Mouse (Mus musculus) midbrain, embryonic 10.5 days (tissue): ENCODE measurements at regions not wholly inside any gene's neighbourhood (a gene's known extent, or its start where the extent isn't known, plus 50 kb on each side); places are given as distances from the start of the nearest gene placed in this dataset.

ENCODE experiments used
- DNase-seq: peaks from one replicate; pipeline ENCODE4 v3.0.0-alpha.2; 2017; ENCODE audit warnings: low spot score
- H3K27ac ChIP-seq: fragments of 300-500 bp; sonication (generic); replicated peaks from 2 replicates; pipeline ENCODE4 v1.5.1; 2016; ENCODE audit warnings: mild to moderate bottlenecking
- H3K27me3 ChIP-seq: fragments of 300-500 bp; sonication (generic); 2 replicates; pipeline ENCODE4 v1.6.1; 2016; ENCODE audit warnings: low read depth, mild to moderate bottlenecking; ENCODE audit not compliant: poor library complexity, severe bottlenecking
- H3K36me3 ChIP-seq: fragments of 300-500 bp; sonication (generic); 2 replicates; pipeline ENCODE4 v1.6.1; 2016; ENCODE audit warnings: mild to moderate bottlenecking, moderate library complexity
- H3K4me1 ChIP-seq: fragments of 300-500 bp; sonication (generic); 2 replicates; pipeline ENCODE4 v1.6.1; 2016
- H3K4me3 ChIP-seq: fragments of 300-500 bp; sonication (generic); 2 replicates; pipeline ENCODE4 v1.5.1; 2016; ENCODE audit warnings: mild to moderate bottlenecking, moderate library complexity
- H3K9me3 ChIP-seq: fragments of 300-500 bp; sonication (generic); replicated peaks from 2 replicates; pipeline ENCODE4 v1.6.1; 2016; ENCODE audit warnings: mild to moderate bottlenecking
- WGBS: fragments of 180-500 bp; shearing (Covaris S2); methylation state at CpG from one replicate; pipeline ENCODE4 v1.1.7; 2016; 5-methylcytosine and 5-hydroxymethylcytosine counted together

DNA sequence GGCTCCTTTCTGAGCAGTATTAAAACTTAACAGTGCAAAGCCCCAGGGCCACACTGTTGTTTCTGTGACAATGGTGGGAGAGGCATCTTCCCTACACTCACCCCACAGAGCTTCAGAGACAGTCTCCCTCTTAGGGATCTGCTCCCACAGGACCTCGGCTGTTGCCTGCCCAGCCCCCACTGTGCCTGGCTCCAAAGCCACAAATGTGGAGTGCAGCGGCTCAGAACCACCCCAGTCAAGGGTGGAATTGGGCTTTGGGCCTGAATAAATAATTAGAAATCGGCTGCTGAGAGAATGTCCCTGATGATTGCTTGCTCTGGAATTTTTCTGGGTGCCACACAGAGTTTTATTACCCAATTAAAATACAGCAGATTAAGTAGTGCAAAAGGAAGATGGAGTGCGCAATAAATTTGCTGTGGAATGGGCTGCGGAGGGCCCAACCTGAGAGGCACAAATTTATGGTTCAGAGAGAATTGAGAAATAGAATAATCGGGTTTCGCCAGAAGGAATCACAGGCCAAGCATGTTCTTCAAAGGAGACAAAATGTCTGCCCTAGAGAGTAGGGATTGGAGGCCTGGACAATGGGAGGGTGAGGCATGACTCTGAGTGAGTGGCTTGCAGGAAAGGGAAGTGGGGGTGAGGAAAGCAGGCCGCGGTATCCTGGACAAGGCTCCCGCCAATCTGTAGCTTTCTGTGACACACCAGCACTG lies 56.4 kb downstream of the Cd24a start:
- DNase-seq, result no peak
- Histone ChIP-seq H3K9me3 (no peaks in the 10 kb centered on the region), H3K4me3 (no peak overlapping the region), H3K27me3 (no peaks in the 10 kb centered on the region), H3K4me1 (no peaks in the 10 kb centered on the region), H3K36me3 (no peaks in the 10 kb centered on the region), H3K27ac (no peak overlapping the region)
- 80% methylated on average over 10 of the region's 10 CpGs for WGBS

DNA sequence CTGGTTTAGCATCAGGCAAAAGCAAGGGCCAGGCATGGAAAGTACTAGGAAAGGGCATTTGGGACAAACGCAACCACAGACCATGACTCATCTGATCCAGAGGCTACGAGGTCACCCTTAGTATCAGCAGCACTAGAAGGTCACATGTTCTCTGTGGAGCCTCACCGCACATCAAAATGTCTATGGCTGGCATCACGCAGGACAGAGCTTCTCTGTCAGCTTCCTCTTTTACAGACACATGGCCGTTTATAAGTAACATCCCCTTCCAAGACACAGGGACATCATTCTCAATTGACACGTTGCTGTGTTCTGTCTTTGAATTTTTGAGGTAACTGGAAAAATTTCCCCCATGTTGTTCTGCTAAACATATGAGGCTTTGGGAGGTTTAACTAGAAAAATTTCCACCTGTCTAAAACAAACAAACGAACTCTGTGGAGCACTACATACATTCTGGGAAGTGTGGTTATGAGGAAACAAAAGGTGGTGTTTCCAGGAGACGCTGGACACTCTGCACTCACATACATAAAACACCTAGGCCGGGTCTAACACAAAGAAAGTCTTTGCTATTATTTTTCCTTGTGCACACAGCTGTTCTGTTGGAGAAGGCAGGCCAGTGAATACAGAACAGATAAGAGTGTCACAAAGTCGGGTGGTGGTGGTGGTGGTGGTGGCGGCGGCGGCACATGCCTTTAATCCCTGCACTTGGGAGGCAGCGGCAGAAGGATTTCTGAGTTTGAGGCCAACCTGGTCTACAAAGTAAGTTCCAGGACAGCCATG lies 63.3 kb downstream of the Cd24a start:
- no peaks in the 10 kb centered on the region for H3K36me3 ChIP-seq
- 81% methylated on average over 14 of the region's 14 CpGs for WGBS

DNA sequence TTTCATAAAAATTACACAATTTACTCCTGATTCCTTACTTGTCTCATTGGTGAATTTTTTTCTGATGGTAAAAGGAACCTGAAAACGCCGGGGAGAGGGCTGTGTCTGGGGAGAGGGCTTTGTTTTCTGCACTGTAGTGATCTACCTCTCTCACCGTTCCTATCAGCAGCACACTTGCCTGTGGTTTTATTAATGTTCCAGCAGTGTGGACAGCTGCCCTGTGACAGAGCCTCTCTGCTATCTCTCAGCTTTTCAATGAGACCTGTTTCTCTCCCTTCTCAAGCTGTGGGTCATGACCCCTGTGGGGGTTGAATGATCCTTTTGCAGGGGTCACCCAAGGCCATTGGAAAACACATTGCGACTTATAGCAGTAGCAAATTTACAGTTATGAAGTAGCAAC lies 68.2 kb downstream of the Cd24a start:
- Histone ChIP-seq H3K36me3 (no peaks in the 10 kb centered on the region), H3K9me3 (no peaks in the 10 kb centered on the region), H3K27me3 (no peaks in the 10 kb centered on the region), H3K4me3 (no peak overlapping the region), H3K4me1 (peaks cover 12% of the 10 kb centered on the region), H3K27ac (no peak overlapping the region)
- WGBS, result 70% methylated on average over 4 of the region's 4 CpGs
- DNase-seq, result no peak

More for the DNA sequence above, 63.3 kb downstream of the Cd24a start:
- Histone ChIP-seq H3K27ac (no peak overlapping the region), H3K4me3 (no peak overlapping the region), H3K9me3 (no peaks in the 10 kb centered on the region), H3K27me3 (no peaks in the 10 kb centered on the region), H3K4me1 (peaks cover 9% of the 10 kb centered on the region)
- DNase-seq, result no peak

DNA sequence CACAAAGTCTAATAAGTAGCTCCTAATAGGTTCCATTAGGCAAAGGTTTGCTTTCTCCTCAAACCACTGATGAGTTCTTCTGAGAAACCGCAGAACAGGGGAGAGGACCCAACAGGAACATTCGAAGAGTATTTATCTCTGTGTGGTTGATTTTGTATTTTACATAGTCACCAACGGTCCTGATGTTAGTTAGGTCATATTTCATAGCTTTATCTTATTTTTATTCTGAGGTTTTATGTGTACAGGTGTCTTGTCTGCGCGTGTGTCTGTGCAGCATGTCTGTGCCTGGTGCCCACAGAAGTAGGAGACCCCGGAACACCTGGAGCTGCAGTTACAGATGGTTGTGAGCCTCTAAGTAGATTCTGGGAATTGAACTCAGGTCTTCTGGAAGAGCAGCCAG lies 68.9 kb downstream of the Cd24a start:
- H3K4me3 ChIP-seq, result no peak overlapping the region
- no peaks in the 10 kb centered on the region for H3K36me3 ChIP-seq
- peaks cover 7% of the 10 kb centered on the region for H3K4me1 ChIP-seq
- 96% methylated on average over 6 of the region's 6 CpGs for WGBS
- no peaks in the 10 kb centered on the region for H3K9me3 ChIP-seq
- no peak overlapping the region for H3K27ac ChIP-seq
- no peak for DNase-seq
- no peaks in the 10 kb centered on the region for H3K27me3 ChIP-seq

DNA sequence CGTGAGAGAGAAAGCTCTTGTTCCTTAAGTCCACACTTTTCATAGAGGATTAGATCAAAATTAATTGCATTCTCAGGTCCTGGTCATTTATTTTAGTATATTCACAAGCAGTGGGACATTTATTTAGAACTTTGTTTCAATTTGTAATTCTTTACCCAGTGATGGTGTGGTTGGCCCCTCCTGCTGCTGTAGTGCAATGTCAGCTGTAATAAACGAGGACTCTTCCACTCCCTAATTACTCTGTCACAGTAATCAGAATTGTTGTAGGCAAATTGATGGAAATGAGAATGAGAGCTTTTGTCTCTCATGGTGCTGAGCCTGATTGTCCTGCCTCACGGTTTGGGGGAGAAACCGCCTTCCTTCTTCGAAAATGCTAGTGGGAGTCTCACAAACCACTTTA lies 70.1 kb downstream of the Cd24a start:
- Histone ChIP-seq H3K4me1 (0 out of 2 replicates have a peak, but pooled peaks cover 4% of the 10 kb centered on the region), H3K27me3 (no peaks in the 10 kb centered on the region), H3K27ac (no peak overlapping the region), H3K9me3 (no peaks in the 10 kb centered on the region), H3K36me3 (no peaks in the 10 kb centered on the region), H3K4me3 (no peak overlapping the region)
- 75% methylated on average over 5 of the region's 5 CpGs for WGBS
- no peak for DNase-seq

DNA sequence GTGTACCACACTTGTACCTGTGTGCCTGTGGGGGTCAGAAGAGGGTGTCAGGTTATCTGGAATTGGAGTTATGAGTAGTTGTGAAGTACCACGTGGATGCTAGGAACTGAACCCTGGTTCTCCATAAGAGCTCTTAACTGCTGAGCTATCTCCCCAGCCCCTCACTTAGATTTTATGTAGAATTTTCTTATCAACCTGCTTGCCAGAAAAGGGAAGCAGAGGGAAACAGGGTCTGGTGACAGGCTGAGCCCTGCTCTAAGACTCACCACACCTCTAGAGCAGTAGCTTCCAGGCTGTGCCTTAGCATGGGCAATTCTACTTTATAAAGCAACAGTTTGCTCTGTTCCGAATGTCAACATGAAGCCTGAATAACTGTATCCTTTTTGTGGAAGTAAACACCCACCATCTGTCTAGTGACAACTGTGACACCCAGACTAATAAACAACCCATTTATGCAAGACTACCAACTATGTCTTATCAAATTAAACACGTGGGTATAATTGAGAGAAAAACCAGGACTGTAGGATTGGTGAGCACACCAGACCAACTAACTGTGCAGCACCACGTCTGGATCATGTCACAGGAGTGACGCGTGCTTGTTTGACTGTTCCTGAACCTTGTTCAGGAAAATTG lies 70.8 kb downstream of the Cd24a start:
- Histone ChIP-seq H3K4me3 (no peak overlapping the region), H3K27ac (no peak overlapping the region), H3K27me3 (no peaks in the 10 kb centered on the region), H3K36me3 (no peaks in the 10 kb centered on the region), H3K4me1 (0 out of 2 replicates have a peak, but pooled peaks cover 4% of the 10 kb centered on the region), H3K9me3 (no peaks in the 10 kb centered on the region)
- WGBS, result 87% methylated on average over 6 of the region's 6 CpGs
- DNase-seq, result no peak

DNA sequence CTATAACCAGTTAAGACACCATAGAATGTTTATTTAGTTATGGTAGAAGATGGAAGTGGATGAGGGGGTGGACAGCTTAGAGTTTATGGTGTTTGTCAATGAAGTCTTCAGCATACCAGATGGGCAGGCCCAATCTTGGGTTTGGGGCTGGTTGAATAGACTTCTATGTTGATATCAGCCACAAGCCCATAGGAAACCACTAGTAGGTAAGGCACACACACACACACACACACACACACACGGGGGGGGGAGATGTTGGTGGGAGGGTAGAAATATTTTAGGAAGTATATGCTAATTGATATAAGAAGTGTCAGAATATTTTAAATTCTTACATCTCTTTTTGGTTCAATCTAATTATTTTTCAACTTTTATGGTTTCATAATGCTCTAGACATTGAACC lies 72.4 kb downstream of the Cd24a start:
- no peaks in the 10 kb centered on the region for H3K27me3 ChIP-seq
- 76% methylated on average over 1 of the region's 1 CpGs for WGBS
- no peak overlapping the region for H3K27ac ChIP-seq
- H3K4me3 ChIP-seq, result no peak overlapping the region
- H3K9me3 ChIP-seq, result no peaks in the 10 kb centered on the region
- no peaks in the 10 kb centered on the region for H3K36me3 ChIP-seq
- H3K4me1 ChIP-seq, result peaks cover 5% of the 10 kb centered on the region; the same call in 1 of the 2 replicates
- DNase-seq, result no peak

DNA sequence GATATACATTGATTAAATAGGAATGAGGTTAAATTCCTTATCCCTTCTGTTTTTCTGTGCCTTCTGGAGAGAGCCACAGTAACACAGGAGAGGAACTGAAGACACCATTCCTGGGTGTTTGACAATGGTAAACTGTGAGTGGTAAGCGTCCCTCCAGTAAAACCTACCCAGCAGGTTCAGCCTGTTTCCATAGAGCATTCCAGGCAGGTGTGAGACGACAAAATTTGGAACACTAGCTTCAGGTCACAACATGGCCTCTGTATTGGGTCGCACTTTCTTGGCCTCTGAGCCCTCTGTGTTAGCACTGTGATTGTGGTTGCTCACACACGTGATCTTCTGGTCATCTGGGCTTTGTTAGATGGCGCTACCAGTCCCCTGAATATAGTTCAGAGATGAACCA lies 73.4 kb downstream of the Cd24a start:
- no peaks in the 10 kb centered on the region for H3K9me3 ChIP-seq
- no peak overlapping the region for H3K27ac ChIP-seq
- no peak for DNase-seq
- WGBS, result 78% methylated on average over 5 of the region's 5 CpGs
- H3K4me1 ChIP-seq, result peaks cover 5% of the 10 kb centered on the region; the same call in 1 of the 2 replicates
- no peak overlapping the region for H3K4me3 ChIP-seq
- no peaks in the 10 kb centered on the region for H3K36me3 ChIP-seq
- H3K27me3 ChIP-seq, result no peaks in the 10 kb centered on the region

DNA sequence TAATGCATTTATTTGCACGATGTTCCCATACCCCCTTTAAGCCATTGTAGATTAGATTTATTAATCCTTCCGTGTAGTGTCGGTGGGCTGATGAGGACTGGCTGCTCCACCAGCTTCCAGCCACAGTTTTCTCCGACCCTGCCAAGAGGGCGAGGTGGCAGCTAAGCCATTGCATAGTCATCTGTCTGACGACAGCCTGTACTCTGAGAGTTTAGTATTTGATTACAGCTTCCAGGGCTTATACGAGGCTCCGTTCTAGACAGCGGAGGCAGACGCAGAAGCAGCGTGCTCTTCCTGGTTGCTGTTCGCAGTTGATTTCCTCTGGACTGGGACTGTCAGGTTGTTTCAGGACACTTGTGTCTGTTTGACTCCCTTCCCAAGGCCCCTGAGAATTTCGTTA lies 73.8 kb downstream of the Cd24a start:
- WGBS, result 91% methylated on average over 13 of the region's 13 CpGs

DNA sequence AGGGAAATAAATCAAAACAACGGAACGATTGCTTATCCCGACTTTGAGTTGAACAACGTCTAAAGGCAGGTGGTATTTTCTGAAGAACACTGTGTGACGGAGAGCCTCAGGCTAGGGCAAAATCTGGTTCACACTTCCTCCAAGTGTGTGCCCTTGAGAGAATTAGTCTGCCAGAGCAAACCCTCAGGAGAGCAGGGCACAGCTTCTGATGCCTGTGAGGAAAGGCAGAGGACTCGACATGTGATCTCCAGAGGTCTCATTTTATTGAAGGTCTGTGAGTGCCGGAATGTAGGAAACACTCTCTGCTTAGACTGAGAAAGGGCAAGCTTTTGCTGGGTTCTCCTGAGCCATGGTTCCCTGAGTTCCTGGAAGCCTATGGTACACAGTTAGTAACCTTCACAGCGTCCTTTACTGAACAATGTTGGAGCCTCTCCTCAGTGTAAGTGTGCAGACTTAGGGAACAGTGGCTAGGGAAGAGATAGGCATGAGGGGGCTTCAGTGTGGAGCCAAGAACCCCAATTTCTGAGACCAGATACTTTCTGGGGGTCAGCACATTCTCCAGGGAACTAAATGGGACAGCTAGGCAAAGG lies 77.1 kb downstream of the Cd24a start:
- Histone ChIP-seq H3K4me1 (peaks cover 4% of the 10 kb centered on the region; the same call in 1 of the 2 replicates), H3K36me3 (no peaks in the 10 kb centered on the region), H3K27me3 (no peaks in the 10 kb centered on the region), H3K27ac (no peak overlapping the region), H3K9me3 (no peaks in the 10 kb centered on the region), H3K4me3 (no peak overlapping the region)
- 78% methylated on average over 8 of the region's 8 CpGs for WGBS
- DNase-seq, result no peak

More for the DNA sequence above, 73.8 kb downstream of the Cd24a start:
- Histone ChIP-seq H3K27me3 (no peaks in the 10 kb centered on the region), H3K9me3 (no peaks in the 10 kb centered on the region), H3K27ac (no peak overlapping the region), H3K4me1 (peaks cover 4% of the 10 kb centered on the region; the same call in 1 of the 2 replicates), H3K4me3 (no peak overlapping the region), H3K36me3 (no peaks in the 10 kb centered on the region)
- no peak for DNase-seq

DNA sequence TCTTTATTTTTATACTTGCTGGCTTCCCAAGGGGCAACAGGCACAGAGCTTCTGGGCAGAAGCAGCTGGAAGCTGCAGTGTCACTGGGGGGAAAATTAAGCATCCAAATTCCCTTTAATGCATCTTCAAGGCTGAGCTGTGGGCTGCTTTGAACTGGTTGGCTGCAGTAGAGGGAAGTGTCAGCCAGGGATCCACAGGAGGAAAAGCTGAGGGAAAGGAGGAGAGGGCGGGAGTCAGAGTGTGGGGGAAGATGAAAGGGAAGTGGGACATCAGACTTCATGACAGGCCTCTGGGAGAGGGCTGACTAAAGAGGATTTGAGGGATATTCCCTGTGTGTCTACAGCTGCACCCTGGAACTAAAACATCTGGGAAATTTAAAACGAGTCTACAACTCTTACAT lies 77.6 kb downstream of the Cd24a start:
- H3K36me3 ChIP-seq, result no peaks in the 10 kb centered on the region
- no peak overlapping the region for H3K4me3 ChIP-seq
- 61% methylated on average over 2 of the region's 2 CpGs for WGBS
- DNase-seq, result no peak
- H3K4me1 ChIP-seq, result peaks cover 4% of the 10 kb centered on the region; the same call in 1 of the 2 replicates
- no peak overlapping the region for H3K27ac ChIP-seq
- no peaks in the 10 kb centered on the region for H3K27me3 ChIP-seq
- H3K9me3 ChIP-seq, result no peaks in the 10 kb centered on the region

DNA sequence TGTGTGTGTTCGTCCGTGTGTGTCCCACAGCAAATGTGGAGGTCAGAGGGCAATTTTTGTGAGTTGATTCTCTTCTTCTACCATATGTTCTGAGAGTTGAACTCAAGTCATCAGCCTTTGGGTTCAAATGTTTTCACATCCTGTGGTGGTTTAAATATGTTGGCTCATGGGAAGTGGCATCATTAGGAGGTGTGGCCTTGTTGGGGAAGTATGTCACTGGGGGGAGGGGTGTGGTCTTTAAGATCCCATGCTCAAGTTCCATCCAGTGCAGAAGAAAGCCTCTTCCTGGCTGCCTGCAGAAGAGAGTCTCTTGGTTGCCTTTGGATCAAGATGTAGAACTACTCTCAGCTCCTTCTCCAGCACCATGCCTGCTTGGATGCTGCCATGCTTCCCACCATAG lies 78.1 kb downstream of the Cd24a start:
- H3K36me3 ChIP-seq, result no peaks in the 10 kb centered on the region
- no peak overlapping the region for H3K27ac ChIP-seq
- no peaks in the 10 kb centered on the region for H3K9me3 ChIP-seq
- 85% methylated on average over 2 of the region's 2 CpGs for WGBS
- peaks cover 4% of the 10 kb centered on the region; the same call in 1 of the 2 replicates for H3K4me1 ChIP-seq
- H3K27me3 ChIP-seq, result no peaks in the 10 kb centered on the region
- no peak overlapping the region for H3K4me3 ChIP-seq
- no peak for DNase-seq
